Mouse (Mus musculus) kidney, embryonic 16.5 days (tissue): ENCODE results near the gene Gm19426. TPM values are rescaled to one million over a fixed set of nuclear protein-coding genes. Genes with fewer than 3 reads are reported as not detected.

Experiments
- ATAC-seq: fragments of 200-750 bp; cut with Nextera tagmentation; 2 replicates; pipeline ENCODE4 v1.8.0; 2017; ENCODE audit warnings: moderate TSS enrichment; ENCODE audit not compliant: low FRiP score, low TSS enrichment
- H3K27ac ChIP-seq: fragments of 300-500 bp; sonication (generic); 2 replicates; pipeline ENCODE4 v1.5.1; 2014; ENCODE audit warnings: low read length
- H3K27me3 ChIP-seq: fragments of 300-500 bp; sonication (generic); 2 replicates; pipeline ENCODE4 v1.6.1; 2014; ENCODE audit warnings: low read length, control low read depth, mixed read lengths; ENCODE audit not compliant: insufficient read depth
- H3K36me3 ChIP-seq: fragments of 300-500 bp; sonication (generic); 2 replicates; pipeline ENCODE4 v1.6.1; 2014; ENCODE audit warnings: low read length, control low read depth, mixed read lengths; ENCODE audit not compliant: insufficient read depth
- H3K4me1 ChIP-seq: fragments of 300-500 bp; sonication (generic); 2 replicates; pipeline ENCODE4 v1.6.1; 2014; ENCODE audit warnings: low read length, control low read depth, mixed read lengths; ENCODE audit not compliant: insufficient read depth
- H3K4me2 ChIP-seq: fragments of 300-500 bp; sonication (generic); replicated peaks from 2 replicates; pipeline ENCODE4 v1.6.1; 2014; ENCODE audit warnings: low read depth, low read length
- H3K4me3 ChIP-seq: fragments of 300-500 bp; sonication (generic); 2 replicates; pipeline ENCODE4 v1.5.1; 2014; ENCODE audit warnings: mild to moderate bottlenecking, low read length
- H3K9ac ChIP-seq: fragments of 300-500 bp; sonication (generic); replicated peaks from 2 replicates; pipeline ENCODE4 v1.6.1; 2014; ENCODE audit warnings: low read length
- H3K9me3 ChIP-seq: fragments of 300-500 bp; sonication (generic); 2 replicates; pipeline ENCODE4 v1.6.1; 2016; ENCODE audit warnings: low read length, control low read depth
- WGBS: fragments of 180-500 bp; shearing (Covaris S2); extraction: QIAGEN DNeasy Blood & Tissue Kit; methylation state at CpG from one replicate; pipeline ENCODE4 v1.1.7; 2014; 5-methylcytosine and 5-hydroxymethylcytosine counted together
- polyA plus RNA-seq: library from polyadenylated mRNA; unstranded; fragments of >200 nt; fragmentation: Nextera tagmentation; extraction: Ambion mirVana; gene quantifications from 2 replicates; pipeline ENCODE4 v1.2.1, GENCODE M21; 2015

The Gm19426 gene
- polyA plus RNA-seq, 1 experiment from 2014 or later, result 10.9 TPM

DNA sequence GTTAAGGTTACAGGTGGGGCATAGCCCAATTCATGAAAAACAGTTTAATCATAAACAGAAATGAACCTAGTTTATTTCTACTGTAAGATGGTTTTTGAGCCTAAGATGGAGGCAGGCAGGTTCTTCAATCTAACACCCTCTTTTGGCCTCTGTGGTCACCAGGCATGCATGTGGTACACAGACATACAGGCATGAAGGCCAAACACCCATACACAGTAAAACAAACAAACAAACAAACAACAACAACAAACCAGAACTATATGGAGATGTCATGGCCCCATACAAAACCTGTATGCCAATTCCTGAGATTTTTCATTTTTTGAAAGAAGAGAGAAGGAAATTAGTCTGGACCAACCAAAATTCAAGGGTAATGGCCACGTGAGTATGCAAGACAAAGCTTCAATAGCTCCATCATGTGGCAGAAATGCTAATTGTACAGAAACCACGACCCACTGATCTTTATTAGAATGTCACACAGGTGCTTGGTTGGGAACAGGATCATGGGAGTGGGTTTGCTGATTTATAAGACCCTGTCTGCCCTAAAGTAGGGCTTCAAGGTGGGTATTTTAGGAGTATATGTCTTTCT, 15.2 kb upstream of the Gm19426 start:
- no peak overlapping the region for H3K27ac ChIP-seq

DNA sequence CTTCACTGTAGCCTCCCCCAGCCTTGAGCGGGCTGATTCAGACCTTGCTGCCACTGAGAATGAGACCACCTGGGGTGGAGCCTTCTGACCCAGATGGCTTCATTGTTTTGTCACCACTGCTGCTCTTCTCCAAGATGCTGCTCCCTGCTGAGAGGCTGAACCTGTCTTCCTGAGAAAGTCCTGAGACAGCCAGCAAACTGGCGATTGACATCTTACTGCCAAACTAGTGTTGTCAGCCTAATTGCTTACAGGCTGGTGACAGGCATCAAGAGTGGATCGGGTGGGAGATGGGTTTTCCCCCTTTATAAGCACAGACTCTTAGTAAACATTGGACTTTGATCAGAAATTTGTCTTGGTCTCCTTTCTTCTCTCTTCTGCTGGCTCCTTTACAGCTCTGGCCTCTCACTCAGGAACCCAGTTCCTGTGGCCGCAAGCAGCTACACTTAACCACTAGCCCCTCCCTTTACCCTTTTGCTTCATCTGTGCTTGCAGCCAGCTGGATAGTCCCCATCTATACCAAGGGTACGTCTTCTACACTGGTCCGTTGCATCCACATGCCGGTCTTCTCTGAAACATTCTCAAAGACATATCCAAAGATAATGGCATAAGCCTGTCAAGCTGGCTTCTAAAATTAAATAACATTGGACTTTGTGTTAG, 13.7 kb upstream of the Gm19426 start:
- no peaks in the 10 kb centered on the region for H3K27me3 ChIP-seq
- H3K36me3 ChIP-seq, result no peaks in the 10 kb centered on the region
- no peak overlapping the region for H3K9ac ChIP-seq
- no peaks in the 10 kb centered on the region for H3K4me1 ChIP-seq
- H3K4me2 ChIP-seq, result no peak overlapping the region
- H3K4me3 ChIP-seq, result no peak overlapping the region
- ATAC-seq, result no peak
- no peak overlapping the region for H3K27ac ChIP-seq
- no peaks in the 10 kb centered on the region for H3K9me3 ChIP-seq
- 59% methylated on average over 7 of the region's 7 CpGs for WGBS

More for the DNA sequence above, 15.2 kb upstream of the Gm19426 start:
- Histone ChIP-seq H3K4me3 (no peak overlapping the region), H3K9ac (no peak overlapping the region), H3K9me3 (no peaks in the 10 kb centered on the region), H3K4me2 (no peak overlapping the region), H3K36me3 (no peaks in the 10 kb centered on the region), H3K27me3 (no peaks in the 10 kb centered on the region), H3K4me1 (no peaks in the 10 kb centered on the region)
- WGBS, result 0% methylated on average over 2 of the region's 2 CpGs
- ATAC-seq, result peak; percentile 76

DNA sequence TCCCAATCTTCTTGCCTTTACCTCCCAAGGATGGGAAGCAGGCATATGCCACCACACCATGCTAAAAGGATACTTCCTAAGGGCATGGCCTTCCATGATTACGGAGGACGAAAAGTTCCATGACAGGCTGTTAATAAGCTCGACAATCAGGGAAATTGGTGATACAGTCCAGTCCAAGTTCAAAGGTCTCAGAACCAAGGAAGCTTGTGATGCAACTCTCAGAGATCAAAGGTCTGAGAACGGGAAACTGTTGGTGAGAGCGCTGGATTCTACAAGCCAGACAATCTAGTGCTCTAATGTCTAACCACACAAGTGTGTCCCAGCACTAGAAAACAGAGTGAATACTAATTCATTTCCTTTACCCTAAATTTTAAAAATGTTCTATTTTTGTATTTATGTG, 12.8 kb upstream of the Gm19426 start:
- H3K4me3 ChIP-seq, result no peak overlapping the region
- H3K4me2 ChIP-seq, result no peak overlapping the region
- H3K36me3 ChIP-seq, result no peaks in the 10 kb centered on the region
- H3K9me3 ChIP-seq, result no peaks in the 10 kb centered on the region
- H3K27ac ChIP-seq, result no peak overlapping the region
- no peaks in the 10 kb centered on the region for H3K27me3 ChIP-seq
- no peaks in the 10 kb centered on the region for H3K4me1 ChIP-seq
- WGBS, result 75% methylated on average over 5 of the region's 5 CpGs
- no peak overlapping the region for H3K9ac ChIP-seq
- ATAC-seq, result no peak

DNA sequence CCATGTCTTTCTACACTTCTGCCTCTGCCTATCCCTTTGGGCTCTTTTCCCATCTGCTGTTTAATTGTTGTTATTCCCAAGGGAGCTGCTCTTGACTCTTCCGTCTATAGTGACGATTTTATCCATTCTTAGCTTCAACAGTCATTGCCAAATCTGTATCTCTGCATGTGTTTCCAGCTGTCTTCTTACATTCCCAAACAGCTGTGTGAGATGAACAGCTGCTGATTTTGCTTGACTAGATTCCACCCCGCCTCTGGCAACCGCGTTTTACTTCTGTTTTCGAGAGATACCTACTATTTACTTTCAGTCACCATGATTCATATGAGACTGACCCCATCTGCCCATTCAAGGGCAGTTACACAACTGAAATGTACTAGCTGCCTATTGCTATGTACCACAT, 6.7 kb upstream of the Gm19426 start:
- WGBS, result 58% methylated on average over 6 of the region's 6 CpGs
- no peaks in the 10 kb centered on the region for H3K27me3 ChIP-seq
- no peaks in the 10 kb centered on the region for H3K4me1 ChIP-seq
- no peak overlapping the region for H3K4me3 ChIP-seq
- H3K36me3 ChIP-seq, result no peaks in the 10 kb centered on the region
- no peak overlapping the region for H3K9ac ChIP-seq
- H3K4me2 ChIP-seq, result no peak overlapping the region
- ATAC-seq, result no peak
- no peak overlapping the region for H3K27ac ChIP-seq
- H3K9me3 ChIP-seq, result no peaks in the 10 kb centered on the region

DNA sequence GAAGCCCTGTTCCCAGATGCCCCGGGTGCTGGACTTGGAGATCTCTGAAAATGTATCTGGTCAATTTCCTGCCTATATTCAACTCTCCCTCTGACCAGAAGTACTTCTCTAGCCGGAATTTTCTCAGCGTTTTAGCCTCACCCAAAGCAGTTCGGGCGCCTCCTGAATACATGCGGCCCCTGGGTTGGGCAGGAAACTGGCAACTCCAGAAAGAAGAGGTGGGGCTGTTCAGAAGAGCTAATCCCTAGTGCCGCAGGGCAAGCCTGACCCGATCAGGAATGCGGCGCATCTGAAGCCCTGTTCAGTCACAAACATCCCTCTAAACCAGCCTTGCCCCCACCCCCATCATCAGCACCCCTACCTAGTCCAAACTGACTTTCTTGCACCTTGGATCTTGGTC, 671 bp upstream of the Gm19426 start:
- no peaks in the 10 kb centered on the region for H3K9me3 ChIP-seq
- peaks cover 40% of the 10 kb centered on the region for H3K4me1 ChIP-seq
- 2% methylated on average over 10 of the region's 10 CpGs for WGBS
- peak overlapping the region; percentile 90 for H3K4me2 ChIP-seq
- H3K36me3 ChIP-seq, result peaks cover 7% of the 10 kb centered on the region; the same call in 1 of the 2 replicates
- H3K4me3 ChIP-seq, result peak overlapping the region; percentile 97
- ATAC-seq, result peak; percentile 25; the same call in 1 of the 2 replicates
- no peaks in the 10 kb centered on the region for H3K27me3 ChIP-seq
- peak overlapping the region; percentile 100 for H3K27ac ChIP-seq
- peak overlapping the region; percentile 100 for H3K9ac ChIP-seq

DNA sequence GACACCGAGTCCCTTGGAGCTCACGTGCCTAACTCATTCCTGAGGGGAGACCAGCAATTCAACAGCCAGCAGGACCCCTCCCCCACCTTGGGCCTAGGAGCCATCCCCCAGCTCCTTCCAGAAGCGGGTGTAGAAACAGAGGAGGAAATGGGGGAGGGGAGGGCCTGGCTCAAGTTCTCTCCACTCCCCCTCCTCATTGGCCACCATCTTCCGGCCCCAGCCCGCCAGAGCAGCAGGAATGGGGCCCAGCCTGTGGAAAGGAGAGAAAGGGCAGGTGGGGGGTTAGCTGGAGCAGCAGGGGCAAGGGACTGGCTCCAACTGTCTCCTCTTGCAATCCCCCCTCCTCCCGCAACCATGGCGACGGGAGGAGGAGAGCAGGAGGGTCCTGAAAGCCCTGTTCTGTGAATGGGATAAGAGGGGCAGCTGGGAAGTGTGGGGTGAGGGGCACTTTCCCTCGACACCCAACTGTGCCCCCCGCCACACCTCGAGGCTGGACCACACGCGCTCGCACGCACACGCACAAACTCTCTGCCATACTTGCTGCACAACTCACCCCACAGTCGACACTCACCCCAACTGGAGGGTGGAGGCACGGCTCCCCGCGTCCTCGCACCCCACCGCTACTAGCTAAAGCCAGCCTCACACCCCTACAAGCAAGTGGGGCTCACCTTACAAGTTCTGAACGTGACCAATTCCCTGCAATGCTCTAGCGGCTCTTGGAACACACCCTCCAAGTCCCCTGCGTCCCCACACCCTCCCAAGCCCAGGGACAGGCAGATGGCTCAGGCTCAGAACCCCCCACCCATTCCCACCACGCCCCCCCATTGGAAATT, 788 bp downstream of the Gm19426 start:
- H3K27me3 ChIP-seq, result no peaks in the 10 kb centered on the region
- no peaks in the 10 kb centered on the region for H3K9me3 ChIP-seq
- H3K9ac ChIP-seq, result peak overlapping the region; percentile 100
- under 1% methylated on average over 23 of the region's 26 CpGs for WGBS
- H3K4me2 ChIP-seq, result peak overlapping the region; percentile 90
- peak overlapping the region; percentile 97 for H3K4me3 ChIP-seq
- H3K4me1 ChIP-seq, result peaks cover 54% of the 10 kb centered on the region
- peaks cover 7% of the 10 kb centered on the region; the same call in 1 of the 2 replicates for H3K36me3 ChIP-seq
- ATAC-seq, result peak; percentile 79
- peak overlapping the region; percentile 100 for H3K27ac ChIP-seq

DNA sequence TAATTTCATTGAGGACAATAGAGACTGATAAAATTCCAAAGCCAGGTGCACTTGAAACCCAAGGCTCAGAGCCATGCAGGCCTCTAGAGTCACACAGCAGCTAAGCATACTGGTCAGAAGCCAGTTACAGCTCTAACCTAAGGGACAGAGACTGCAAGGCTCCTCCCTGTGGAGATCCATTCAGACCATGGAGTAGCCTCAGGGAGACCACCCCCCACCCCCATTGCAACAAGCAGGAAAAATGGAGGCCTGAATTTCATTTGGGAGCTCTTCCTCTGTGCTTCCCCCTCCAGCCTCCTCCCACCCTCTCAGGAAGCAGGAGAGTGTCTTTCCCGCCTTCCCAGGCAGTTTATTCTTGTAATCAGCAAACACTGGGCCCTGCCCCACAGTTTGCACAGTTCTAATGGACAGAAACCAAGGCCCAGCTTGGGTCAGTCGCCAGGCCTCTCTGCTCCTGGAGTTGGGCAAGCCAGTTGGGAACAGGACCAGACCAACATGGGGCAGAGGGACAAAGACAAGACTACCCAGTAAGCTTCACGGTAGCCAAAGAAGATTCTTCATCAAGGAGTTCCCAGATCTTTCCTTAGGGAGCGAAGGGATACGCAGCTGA, 1.5 kb downstream of the Gm19426 start:
- H3K9ac ChIP-seq, result peak overlapping the region; percentile 100
- no peaks in the 10 kb centered on the region for H3K27me3 ChIP-seq
- no peaks in the 10 kb centered on the region for H3K9me3 ChIP-seq
- H3K27ac ChIP-seq, result peak overlapping the region; percentile 100
- peak; percentile 0; the same call in 1 of the 2 replicates for ATAC-seq
- H3K36me3 ChIP-seq, result peaks cover 7% of the 10 kb centered on the region; the same call in 1 of the 2 replicates
- H3K4me3 ChIP-seq, result peak overlapping the region; percentile 97
- H3K4me1 ChIP-seq, result peaks cover 61% of the 10 kb centered on the region
- 2% methylated on average over 5 of the region's 5 CpGs for WGBS
- H3K4me2 ChIP-seq, result peak overlapping the region; percentile 90

DNA sequence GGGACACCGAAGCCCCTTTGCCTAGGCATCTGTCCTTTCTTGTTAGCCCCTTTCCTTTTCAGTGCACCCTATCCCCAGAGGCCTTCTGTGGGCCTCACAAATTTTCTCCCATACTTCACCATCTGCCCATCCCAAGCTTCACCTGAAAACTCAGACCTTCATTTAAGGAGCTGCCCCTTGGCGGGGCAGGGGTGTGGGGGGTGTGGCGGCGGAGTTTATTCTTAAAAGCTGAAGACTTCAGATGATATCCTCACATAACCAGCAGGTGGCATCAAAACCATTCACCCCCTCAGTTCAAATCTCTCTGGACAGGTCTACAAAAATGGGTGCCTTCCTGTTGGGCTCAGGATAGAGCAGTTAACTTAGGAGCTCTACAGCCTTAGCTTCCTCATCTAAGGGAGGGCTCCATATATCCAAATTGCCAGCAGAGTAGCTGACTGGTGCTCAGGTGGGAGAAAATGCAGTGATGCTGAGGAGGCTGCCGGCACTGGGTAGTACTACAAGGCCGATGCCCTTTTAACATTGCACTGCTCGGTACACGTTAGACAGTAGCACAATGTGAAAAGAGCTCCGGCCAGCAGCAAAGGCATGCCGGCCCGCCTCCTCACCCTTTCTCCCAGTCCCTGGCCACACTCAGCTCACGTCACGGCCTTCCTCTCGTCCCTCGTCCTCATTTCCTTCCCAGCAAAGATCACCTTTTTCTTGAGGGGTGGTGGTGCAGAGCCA, 2.7 kb downstream of the Gm19426 start:
- peak overlapping the region; percentile 100; the same call in 1 of the 2 replicates for H3K27ac ChIP-seq
- H3K9ac ChIP-seq, result peak overlapping the region; percentile 100
- no peak for ATAC-seq
- peak overlapping the region; percentile 90 for H3K4me2 ChIP-seq
- no peaks in the 10 kb centered on the region for H3K27me3 ChIP-seq
- 55% methylated on average over 15 of the region's 15 CpGs for WGBS
- peak overlapping the region; percentile 97 for H3K4me3 ChIP-seq
- peaks cover 73% of the 10 kb centered on the region for H3K4me1 ChIP-seq
- no peaks in the 10 kb centered on the region for H3K9me3 ChIP-seq
- peaks cover 7% of the 10 kb centered on the region; the same call in 1 of the 2 replicates for H3K36me3 ChIP-seq
